Mouse (Mus musculus) urinary bladder, postnatal 4 days (tissue): ENCODE data around the gene Zdhhc22.

Source experiments
- DNase-seq, 2 experiments: peaks; one replicate each; pipeline ENCODE4 v3.0.0; 2021 to 2022; ENCODE audit warnings: low spot score in 2 of 2

The Zdhhc22 gene

GRCm38 (mm10) chr12:86936587-86937343 lies 53.5 kb downstream of the Zdhhc22 start:
- no peak for DNase-seq

DNA sequence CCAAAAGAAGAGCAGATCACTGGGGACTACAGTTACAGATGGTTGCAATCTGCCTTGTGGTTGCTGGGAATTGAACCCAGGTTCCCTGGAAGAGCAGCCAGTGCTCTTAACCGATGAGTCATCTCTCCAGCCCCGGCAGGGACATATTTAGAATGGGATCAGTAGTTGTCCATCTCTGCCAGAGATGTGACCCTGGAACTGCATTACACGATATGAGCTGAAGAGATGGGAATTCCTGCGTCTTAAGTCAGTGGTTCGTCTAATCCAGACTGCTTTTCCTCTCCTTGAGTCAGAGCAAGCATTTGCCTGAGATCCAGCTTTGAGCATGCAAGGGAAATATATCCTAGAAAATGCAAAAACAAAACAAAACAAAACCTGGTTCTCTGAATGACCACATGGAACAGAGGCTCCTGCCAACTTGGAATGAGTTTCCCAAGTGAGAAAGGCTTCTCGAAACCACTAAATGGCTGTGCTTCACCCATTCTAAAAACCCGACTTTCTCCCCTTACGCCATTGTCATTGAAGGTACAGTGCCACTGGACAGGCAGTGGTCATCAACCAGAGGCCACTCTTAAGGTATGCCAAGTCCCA lies 54.4 kb downstream of the Zdhhc22 start:
- no peak for DNase-seq

GRCm38 (mm10) chr12:86934748-86935147 lies 55.5 kb downstream of the Zdhhc22 start:
- DNase-seq, result no peak

DNA sequence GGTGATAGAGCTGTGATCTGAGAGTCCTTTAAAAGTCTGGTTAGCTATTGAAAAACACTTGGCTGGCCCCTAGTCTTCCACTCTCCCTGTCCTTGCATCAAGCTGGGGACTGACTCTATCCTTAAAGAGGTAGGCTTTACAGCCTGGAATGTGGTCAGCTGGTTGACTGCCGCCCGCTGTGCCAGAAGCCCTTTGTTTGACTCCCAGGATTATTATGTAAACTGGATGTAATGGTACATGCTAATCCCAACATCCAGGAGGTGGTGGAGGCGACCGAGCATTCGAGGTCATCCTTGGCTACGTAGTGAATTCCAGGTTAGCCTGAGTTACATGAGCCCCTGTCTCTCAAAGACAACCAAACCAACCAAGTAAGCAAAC lies 57.7 kb downstream of the Zdhhc22 start:
- peak in 1 of 2 experiments; percentile 44 for DNase-seq

GRCm38 (mm10) chr12:86931919-86932574 lies 58.2 kb downstream of the Zdhhc22 start:
- DNase-seq, result peak; percentile 78

DNA sequence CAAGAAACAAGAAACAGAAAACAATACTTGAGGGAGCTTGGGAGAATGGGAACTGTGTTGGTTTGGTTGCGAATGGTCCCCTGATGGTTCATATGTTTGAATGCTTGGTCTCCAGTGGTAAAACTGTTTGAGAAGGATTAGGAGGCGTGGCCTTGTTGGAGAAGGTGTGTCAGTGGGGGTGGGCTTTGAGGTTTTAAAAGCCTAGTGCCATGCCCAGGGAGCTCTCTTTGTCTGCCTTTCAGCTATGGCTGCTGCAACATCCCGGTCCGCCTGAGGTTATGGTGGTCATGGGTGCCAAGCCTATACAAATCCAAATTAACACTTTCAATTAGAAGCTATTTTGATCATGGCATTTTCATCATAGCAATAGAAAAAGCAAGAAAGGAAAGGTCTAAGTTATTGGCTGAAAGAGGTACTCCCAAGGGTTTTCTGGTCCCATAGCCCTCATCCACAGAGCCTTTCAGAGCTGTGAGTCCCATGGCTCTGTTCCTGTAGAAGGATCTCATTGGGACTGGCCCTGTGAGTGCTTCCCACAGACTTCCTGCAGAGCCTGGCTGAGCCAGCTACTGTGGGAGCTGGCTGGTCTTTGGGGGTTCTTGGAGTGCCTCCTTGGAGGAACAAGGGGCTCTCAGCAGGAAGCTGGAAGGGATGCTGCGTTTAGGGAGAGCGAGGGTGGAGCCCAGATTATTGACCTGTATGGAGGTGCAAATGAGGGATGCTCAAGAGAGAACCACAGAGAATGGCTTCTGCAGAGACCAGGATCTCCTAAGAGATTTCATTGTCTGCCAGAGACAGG lies 59.1 kb downstream of the Zdhhc22 start:
- DNase-seq, result no peak
